Mouse (Mus musculus): ENCODE results near the gene Rbfox2.

The Rbfox2 gene

DNA sequence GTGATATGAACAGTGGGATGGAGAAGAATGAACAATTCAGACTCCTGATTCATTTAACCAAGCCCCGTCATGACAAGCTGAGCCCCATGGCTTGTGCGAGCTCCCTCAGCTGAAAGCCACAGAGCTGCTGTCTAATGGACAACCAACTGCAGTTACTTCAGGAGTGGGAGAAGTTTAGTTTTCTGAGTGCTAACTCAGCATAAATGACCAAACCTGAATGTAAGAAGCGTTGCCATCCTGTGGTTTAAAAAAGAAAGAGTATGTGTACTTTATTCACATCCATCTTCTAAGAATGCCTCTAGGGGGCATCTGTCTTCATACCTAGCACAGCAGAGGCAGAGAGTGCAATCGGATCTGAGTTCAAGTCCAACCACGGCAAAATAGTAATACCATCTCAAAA lies 35.5 kb downstream of the Rbfox2 start:
- no peak for DNase-seq (ENCODE audit: low spot score in 2 of 2)

GRCm38 (mm10) chr15:77269496-77269895 lies 37.3 kb downstream of the Rbfox2 start:
- DNase-seq (ENCODE audit: low spot score in 2 of 2) = peak in 1 of 2 experiments; percentile 70

DNA sequence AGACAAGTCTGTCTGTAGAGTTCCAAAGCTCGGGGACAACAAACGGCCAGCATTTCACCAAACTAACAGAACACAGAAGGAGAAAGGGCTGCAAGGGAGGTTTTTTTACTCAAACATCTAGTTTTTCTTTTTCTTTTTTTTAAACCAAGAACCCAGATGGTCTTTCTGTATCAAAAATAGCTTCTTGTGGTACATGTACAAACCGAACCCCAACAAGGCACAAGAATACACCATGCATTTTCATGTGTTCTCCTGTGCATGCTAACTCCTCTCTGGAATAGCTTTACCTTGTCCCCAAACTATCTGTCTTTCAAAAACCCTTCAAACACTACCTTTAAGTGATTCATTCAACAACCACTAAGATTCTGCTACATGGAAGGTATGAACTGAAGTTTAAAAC lies 38.4 kb downstream of the Rbfox2 start:
- no peak for DNase-seq (ENCODE audit: low spot score in 2 of 2)

DNA sequence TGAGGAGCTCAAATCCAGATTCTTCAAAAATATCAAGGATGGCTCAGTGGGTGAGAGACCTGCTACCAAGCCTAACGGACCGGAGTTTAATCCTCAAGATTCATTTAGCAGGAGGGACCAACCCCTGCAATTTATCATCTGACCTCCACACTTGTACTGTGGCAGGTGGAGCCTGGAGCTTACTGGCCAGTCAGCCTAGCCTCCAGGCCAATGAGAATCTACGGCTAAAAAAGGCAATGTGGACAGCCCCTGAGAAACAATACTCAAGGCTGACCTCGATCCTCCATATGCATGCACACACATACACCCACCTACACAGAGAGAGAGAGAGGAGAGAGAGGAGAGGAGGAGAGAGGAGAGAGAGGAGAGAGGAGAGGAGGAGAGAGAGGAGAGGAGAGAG lies 41.5 kb downstream of the Rbfox2 start:
- DNase-seq (ENCODE audit: low spot score in 2 of 2) = no peak

GRCm38 (mm10) chr15:77264314-77264713 lies 42.5 kb downstream of the Rbfox2 start:
- DNase-seq (ENCODE audit: low spot score in 2 of 2) = no peak

DNA sequence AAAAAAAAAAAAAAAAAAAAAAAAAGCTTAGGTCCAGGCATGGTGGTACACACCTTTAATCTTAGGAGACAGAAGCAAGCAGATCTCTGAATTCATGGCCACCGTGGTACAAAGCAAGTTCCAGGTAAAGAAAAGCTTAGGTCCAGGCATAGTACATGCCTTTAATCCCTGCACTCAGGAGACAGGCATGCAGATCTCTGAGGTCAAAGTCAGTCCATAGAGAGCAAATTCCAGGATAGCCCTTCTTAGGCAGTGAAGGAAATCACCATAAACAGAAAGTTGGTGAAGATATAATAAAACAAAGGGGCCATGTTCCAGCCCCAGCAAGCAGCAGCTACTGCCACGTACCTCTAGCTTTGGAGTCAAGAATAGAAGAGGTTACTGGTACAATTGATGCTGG lies 44.0 kb downstream of the Rbfox2 start:
- no peak for DNase-seq (ENCODE audit: low spot score in 2 of 2)

DNA sequence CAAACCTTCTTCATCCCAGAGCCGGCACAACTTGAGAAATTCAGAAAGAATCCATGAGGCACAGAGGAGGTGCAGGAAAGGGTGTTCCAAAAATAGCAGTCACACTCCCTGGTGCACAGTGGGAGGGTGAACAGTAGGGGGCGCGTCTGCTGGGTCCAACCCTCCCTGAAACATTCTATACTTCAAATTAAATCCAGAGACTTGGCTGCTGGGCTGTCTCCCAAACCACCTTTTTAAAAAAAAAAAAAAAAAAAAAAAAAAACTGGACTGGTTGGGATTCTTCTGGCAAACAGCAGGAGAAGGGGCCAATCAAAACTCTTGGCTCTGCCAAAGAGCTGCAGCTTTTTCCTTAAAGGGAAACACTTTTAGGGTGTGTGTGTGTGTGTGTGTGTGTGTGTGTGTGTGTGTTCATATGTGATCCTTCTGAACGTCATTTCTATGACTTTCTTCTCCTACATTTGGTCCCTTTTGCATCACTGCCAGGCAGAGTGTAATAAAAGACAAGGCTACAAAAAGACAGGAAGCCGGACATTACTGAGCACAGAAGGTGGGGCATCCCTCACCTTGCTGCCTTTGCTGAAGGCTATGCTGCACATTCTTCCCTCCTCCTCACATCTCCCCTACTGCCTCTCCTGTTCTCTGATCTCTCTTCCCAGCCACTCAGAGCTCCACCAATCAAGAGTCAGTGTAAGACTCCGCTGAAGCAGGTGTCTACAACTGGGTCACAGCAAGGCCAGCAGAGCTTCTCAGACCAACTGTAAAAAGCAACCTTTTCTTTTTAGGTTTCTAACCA lies 49.2 kb downstream of the Rbfox2 start:
- peak; percentile 64 to 74 for DNase-seq (ENCODE audit: low spot score in 2 of 2)

GRCm38 (mm10) chr15:77256782-77257181 lies 50.0 kb downstream of the Rbfox2 start:
- no peak for DNase-seq (ENCODE audit: low spot score in 2 of 2)

DNA sequence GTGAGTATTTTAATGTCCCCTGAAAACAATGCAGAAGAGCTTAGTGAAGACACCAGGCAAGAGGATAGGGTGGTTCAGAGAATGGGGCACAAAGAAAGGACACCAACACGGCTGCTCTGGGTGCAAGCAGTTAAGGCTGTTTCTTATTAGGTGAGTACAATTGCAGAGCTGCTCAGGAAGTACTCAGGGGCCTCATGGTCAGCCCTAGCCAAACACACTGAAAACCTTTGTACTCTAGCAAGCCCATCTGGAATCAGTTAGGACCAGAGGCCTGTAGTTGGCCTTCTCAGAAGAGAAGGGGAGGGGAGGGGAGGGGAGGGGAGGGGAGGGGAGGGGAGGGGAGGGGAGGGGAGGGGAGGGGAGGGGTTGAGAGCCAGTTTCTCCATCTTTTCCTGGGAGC lies 52.2 kb downstream of the Rbfox2 start:
- DNase-seq (ENCODE audit: low spot score in 2 of 2) = no peak

DNA sequence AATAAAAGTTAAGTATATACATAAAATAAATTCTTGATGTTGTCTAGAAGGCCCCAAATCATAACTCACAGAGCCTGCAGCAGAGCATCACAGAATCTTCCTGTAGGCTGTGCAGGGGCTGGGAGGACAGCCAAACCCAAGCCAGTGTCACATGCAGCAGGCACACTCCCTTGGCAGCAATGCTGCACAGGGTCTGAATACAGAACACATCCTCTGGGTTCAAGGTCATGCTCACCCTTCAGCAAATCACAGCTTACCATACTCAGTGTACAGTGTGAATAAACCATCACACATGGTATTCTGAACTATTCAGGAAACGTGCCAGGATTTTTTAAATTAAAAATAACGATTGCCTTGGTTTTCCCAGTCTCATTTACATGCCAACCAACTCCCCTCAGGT lies 52.7 kb downstream of the Rbfox2 start:
- DNase-seq (ENCODE audit: low spot score in 2 of 2) = no peak

DNA sequence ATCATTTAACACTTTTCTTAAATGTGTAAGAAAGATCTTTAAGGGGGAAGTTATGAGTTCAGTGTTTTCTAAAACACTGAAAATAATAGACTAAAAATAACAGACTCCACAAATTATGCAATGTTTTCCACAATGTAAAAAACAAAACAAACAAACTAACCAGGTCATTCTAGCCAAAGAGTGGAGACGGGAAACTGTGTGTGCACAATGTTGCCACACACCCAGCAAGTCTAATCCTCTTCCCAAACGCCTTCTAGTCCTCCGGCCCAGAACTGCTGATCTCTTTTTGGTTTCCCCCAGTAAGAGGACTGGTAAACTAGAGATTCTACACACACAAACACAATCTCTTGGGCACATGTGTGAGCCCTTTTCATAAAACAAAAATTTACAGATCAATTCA lies 55.1 kb downstream of the Rbfox2 start:
- no peak for DNase-seq (ENCODE audit: low spot score in 2 of 2)

GRCm38 (mm10) chr15:77250806-77251205 lies 56.0 kb downstream of the Rbfox2 start:
- no peak for DNase-seq (ENCODE audit: low spot score in 2 of 2)

GRCm38 (mm10) chr15:77249421-77249820 lies 57.4 kb downstream of the Rbfox2 start:
- no peak for DNase-seq (ENCODE audit: low spot score in 2 of 2)

DNA sequence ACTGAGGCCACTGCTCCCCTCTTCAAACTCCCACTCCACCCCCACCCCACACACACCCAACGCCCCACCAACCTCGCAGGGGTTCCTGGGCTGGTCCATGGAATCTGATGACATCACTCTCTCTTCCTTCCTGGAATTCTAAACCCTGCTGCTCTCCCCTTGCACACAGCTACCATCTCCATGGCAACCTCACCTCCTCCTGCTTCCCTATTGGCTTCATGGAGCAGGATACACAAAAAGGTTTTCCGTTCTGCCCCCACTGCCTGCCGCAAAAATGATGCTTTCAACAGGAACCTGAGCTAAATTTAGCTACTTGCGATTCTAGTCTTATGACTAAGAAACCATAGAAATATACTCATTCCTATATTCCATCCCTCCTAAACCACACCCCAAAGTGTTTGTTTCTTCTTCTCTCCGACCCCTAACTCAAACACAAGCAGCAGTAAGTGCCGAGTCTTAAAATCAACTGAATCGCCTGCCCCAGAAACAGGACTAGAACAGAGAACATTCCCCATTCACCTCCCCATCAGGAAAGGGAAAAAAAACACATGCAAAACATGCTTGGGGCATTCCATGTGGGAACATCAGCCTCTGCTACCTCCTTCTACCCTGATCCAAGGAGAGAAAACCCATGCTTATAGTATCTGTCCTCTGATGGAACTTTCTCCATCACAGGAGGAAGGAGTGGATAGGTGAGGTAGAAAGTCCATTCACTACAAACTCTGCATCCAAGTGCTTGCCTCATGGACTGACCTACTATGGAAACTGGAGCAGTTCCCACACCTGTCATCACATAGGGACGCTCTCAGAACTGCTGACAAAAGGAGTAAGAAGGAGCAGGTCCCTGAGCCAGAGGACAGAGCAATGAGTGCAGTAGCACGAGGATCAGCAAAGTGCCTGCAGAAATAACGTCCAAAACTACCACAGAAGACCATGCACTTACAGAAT lies 61.1 kb downstream of the Rbfox2 start:
- peak; percentile 84 to 93 for DNase-seq (ENCODE audit: low spot score in 2 of 2)

- no peak for DNase-seq (ENCODE audit: low spot score in 2 of 2)
These were observed 62.2 kb downstream of the Rbfox2 start for GRCm38 (mm10) chr15:77244634-77245033.

- DNase-seq (ENCODE audit: low spot score in 2 of 2) = no peak
These were observed 62.8 kb downstream of the Rbfox2 start for GRCm38 (mm10) chr15:77243876-77244560.

DNA sequence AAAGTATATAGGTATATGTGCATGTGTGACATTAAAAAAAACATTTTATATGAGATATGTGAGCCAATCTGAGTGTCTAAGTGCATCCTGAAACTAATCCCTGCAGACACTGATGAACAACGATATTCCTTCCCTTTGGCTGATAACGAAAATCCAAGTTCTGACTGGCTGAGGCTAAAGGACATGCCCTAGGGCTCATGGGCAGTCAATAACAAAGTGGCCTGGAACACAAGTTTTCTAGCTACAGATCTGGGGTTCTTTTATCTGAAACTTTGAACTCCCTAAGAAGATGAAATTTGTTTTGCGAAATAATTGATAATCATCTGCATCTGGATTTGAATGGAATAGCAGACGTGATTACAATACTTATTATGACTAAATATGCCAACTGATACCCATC lies 66.2 kb downstream of the Rbfox2 start:
- no peak for DNase-seq (ENCODE audit: low spot score in 2 of 2)

GRCm38 (mm10) chr15:77239564-77239963 lies 67.2 kb downstream of the Rbfox2 start:
- no peak for DNase-seq (ENCODE audit: low spot score in 2 of 2)

GRCm38 (mm10) chr15:77237661-77238060 lies 69.1 kb downstream of the Rbfox2 start:
- no peak for DNase-seq (ENCODE audit: low spot score in 2 of 2)

DNA sequence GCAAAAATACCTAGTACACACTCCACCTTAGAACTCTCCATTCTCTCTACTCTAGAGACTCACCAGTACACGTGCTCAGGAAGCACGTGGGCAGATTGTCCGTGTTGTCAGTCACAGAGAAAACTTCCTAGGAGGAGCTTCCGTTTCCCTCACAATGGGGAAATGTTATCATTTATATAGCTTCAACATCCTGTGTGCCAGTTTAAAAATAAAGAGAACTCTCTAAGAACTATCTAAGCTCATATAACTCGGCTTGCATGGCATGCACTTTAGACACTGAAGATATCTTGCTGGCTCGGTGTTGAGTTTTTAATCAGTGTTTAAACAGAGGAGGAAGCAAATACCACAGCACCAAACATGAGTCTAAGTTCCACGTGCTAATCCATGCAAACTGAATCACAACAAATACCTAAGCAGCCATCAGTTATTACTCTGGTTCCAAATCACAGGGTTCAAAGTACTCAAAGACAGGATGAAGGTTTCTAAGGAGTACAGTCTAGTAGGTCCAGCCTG lies 70.7 kb downstream of the Rbfox2 start:
- DNase-seq (ENCODE audit: low spot score in 2 of 2) = no peak

GRCm38 (mm10) chr15:77235551-77235950 lies 71.3 kb downstream of the Rbfox2 start:
- no peak for DNase-seq (ENCODE audit: low spot score in 2 of 2)

GRCm38 (mm10) chr15:77234296-77234695 lies 72.5 kb downstream of the Rbfox2 start:
- no peak for DNase-seq (ENCODE audit: low spot score in 2 of 2)
